Mouse (Mus musculus): ENCODE measurements around the gene Gm49339. TPM values are rescaled to one million over a fixed set of nuclear protein-coding genes. Genes with fewer than 3 reads are reported as not detected.
"Not testable (repeated sequence)": the region's sequence is repeated elsewhere in the genome, so short reads cannot be mapped to it uniquely, and the experiment has no call there.

Gene Gm49339
- total RNA-seq (2012; rRNA removed) (3.4 and 3.8 TPM in 2 replicates), total RNA-seq (2014; rRNA removed) (14.5 and 15.3 TPM in 2 replicates), polyA plus RNA-seq (2012; ENCODE audit: insufficient read length, low read depth) (1.0 and 2.7 TPM in 2 replicates)

- H3K27ac ChIP-seq (ENCODE audit: insufficient read depth, low read depth); H3K9me3 ChIP-seq (replicated peaks; ENCODE audit: low read length); H3K4me1 ChIP-seq (ENCODE audit: control insufficient read depth in 1 of 2, insufficient read depth in 2 of 2); in situ Hi-C loops (cut with MboI; ENCODE audit: low pct_ligation_motif_present, low pct_unique_long_range_greater_than_20kb, low sequenced_read_pairs); H3K27me3 ChIP-seq (replicated peaks); H3K79me2 ChIP-seq (replicated peaks; ENCODE audit: control insufficient read depth, extremely low read depth, insufficient read depth, poor library complexity, severe bottlenecking); H3K4me2 ChIP-seq (ENCODE audit: insufficient read depth, low read depth, poor library complexity, severe bottlenecking); H3K36me3 ChIP-seq (replicated peaks in 1 of 2; ENCODE audit: control insufficient read depth in 1 of 2, insufficient read depth in 1 of 2, low read length in 1 of 2); H3K9ac ChIP-seq (ENCODE audit: insufficient read depth, low read depth); dilution Hi-C loops (cut with MboI; ENCODE audit: extremely low pct_ligation_motif_present, extremely low pct_unique_long_range_greater_than_20kb, low sequenced_read_pairs); DNase-seq (ENCODE audit: extremely low read depth): not testable (repeated sequence)
- peak within 1 kb of the TSS in 1 of 3 experiments; percentile 26 for H3K4me3 ChIP-seq (replicated peaks in 1 of 3; ENCODE audit: low read depth in 2 of 3, low read length in 2 of 3, poor library complexity in 1 of 3)
Observed at GRCm38 (mm10) chr10:51480397-51480796, at the start of gene Gm49339, which contains the start of gene Lilr4b. Gene Gm49339, plus strand, starts transcription at chr10:51480612. Gene Lilr4b, plus strand, starts transcription at chr10:51480632.

- Histone ChIP-seq H3K4me2 (ENCODE audit: insufficient read depth, low read depth, poor library complexity, severe bottlenecking) (no peak overlapping the region), H3K9ac (ENCODE audit: insufficient read depth, low read depth) (no peak overlapping the region), H3K79me2 (replicated peaks; ENCODE audit: control insufficient read depth, extremely low read depth, insufficient read depth, poor library complexity, severe bottlenecking) (no peaks in the 10 kb centered on the region), H3K36me3 (replicated peaks in 1 of 2; ENCODE audit: control insufficient read depth in 1 of 2, insufficient read depth in 1 of 2, low read length in 1 of 2) (no peaks in the 10 kb centered on the region), H3K9me3 (replicated peaks; ENCODE audit: low read length) (no peaks in the 10 kb centered on the region), H3K4me3 (replicated peaks in 1 of 3; ENCODE audit: low read depth in 2 of 3, low read length in 2 of 3, poor library complexity in 1 of 3) (no peak overlapping the region), H3K27ac (ENCODE audit: insufficient read depth, low read depth) (no peak overlapping the region), H3K27me3 (replicated peaks) (no peaks in the 10 kb centered on the region), H3K4me1 (ENCODE audit: control insufficient read depth in 1 of 2, insufficient read depth in 2 of 2) (peaks cover 0 to 20% of the 10 kb centered on the region in 2 experiments; a peak in 1 of 4 replicates)
- in situ Hi-C loops (cut with MboI; ENCODE audit: low pct_ligation_motif_present, low pct_unique_long_range_greater_than_20kb, low sequenced_read_pairs) = no loop called here
- TF ChIP-seq SIN3A (IDR thresholded peaks at IDR 0.05; ENCODE audit: low read length) (no peak), GABPA (IDR thresholded peaks at IDR 0.05; ENCODE audit: insufficient replicate concordance, low read depth, low read length) (no peak)
- DNase-seq (ENCODE audit: extremely low read depth) = no peak
- dilution Hi-C loops (cut with MboI; ENCODE audit: extremely low pct_ligation_motif_present, extremely low pct_unique_long_range_greater_than_20kb, low sequenced_read_pairs) = no loop called here
Observed at GRCm38 (mm10) chr10:51432940-51433339, 47.5 kb upstream of the Gm49339 start.

- in situ Hi-C loops (cut with MboI; ENCODE audit: low pct_ligation_motif_present, low pct_unique_long_range_greater_than_20kb, low sequenced_read_pairs) = no loop called here
Observed at GRCm38 (mm10) chr10:51435684-51436083, 44.7 kb upstream of the Gm49339 start.

GRCm38 (mm10) chr10:51451610-51452009 lies 28.8 kb upstream of the Gm49339 start:
- DNase-seq (ENCODE audit: extremely low read depth) = peak; percentile 24
- TF ChIP-seq MYC (IDR thresholded peaks at IDR 0.05; ENCODE audit: low read depth, low read length) = no peak
- TF ChIP-seq ZC3H11A (IDR thresholded peaks at IDR 0.05; ENCODE audit: low read depth, low read length) = no peak
- no peak for TF ChIP-seq NELFE (IDR thresholded peaks at IDR 0.05; ENCODE audit: low read depth, low read length)
- peak; percentile 25; the same call in 1 of the 2 replicates for TF ChIP-seq USF2 (conservative IDR thresholded peaks at IDR 0.05; ENCODE audit: low read depth, low read length)
- no peak for TF ChIP-seq MAZ (IDR thresholded peaks at IDR 0.05; ENCODE audit: low read depth, low read length)
- TF ChIP-seq JUN (IDR thresholded peaks at IDR 0.05; ENCODE audit: insufficient read depth, low read depth, low read length) = no peak
- TF ChIP-seq USF1 (IDR thresholded peaks at IDR 0.05; ENCODE audit: low read depth, low read length) = peak; percentile 20; the same call in 1 of the 2 replicates
- no peak for TF ChIP-seq CHD2 (IDR thresholded peaks at IDR 0.05; ENCODE audit: low read length)
- no peak for TF ChIP-seq MAFK (IDR thresholded peaks at IDR 0.05; ENCODE audit: insufficient replicate concordance, low read length)
- no peak for TF ChIP-seq MXI1 (IDR thresholded peaks at IDR 0.05; ENCODE audit: low read depth, low read length)
- TF ChIP-seq ELF1 (IDR thresholded peaks at IDR 0.05; ENCODE audit: low read depth, low read length) = no peak
- Histone ChIP-seq H3K9me3 (replicated peaks; ENCODE audit: low read length) (no peaks in the 10 kb centered on the region), H3K4me3 (replicated peaks in 1 of 3; ENCODE audit: low read depth in 2 of 3, low read length in 2 of 3, poor library complexity in 1 of 3) (no peak overlapping the region), H3K9ac (ENCODE audit: insufficient read depth, low read depth) (no peak overlapping the region), H3K79me2 (replicated peaks; ENCODE audit: control insufficient read depth, extremely low read depth, insufficient read depth, poor library complexity, severe bottlenecking) (no peaks in the 10 kb centered on the region), H3K4me2 (ENCODE audit: insufficient read depth, low read depth, poor library complexity, severe bottlenecking) (no peak overlapping the region), H3K4me1 (ENCODE audit: control insufficient read depth in 1 of 2, insufficient read depth in 2 of 2) (peaks cover 12 to 44% of the 10 kb centered on the region in 2 experiments), H3K36me3 (replicated peaks in 1 of 2; ENCODE audit: control insufficient read depth in 1 of 2, insufficient read depth in 1 of 2, low read length in 1 of 2) (peaks cover 0 to 2% of the 10 kb centered on the region in 2 experiments), H3K27ac (ENCODE audit: insufficient read depth, low read depth) (no peak overlapping the region), H3K27me3 (replicated peaks) (no peaks in the 10 kb centered on the region)
- dilution Hi-C loops (cut with MboI; ENCODE audit: extremely low pct_ligation_motif_present, extremely low pct_unique_long_range_greater_than_20kb, low sequenced_read_pairs) (no loop called here), in situ Hi-C loops (cut with MboI; ENCODE audit: low pct_ligation_motif_present, low pct_unique_long_range_greater_than_20kb, low sequenced_read_pairs) (no loop called here)

More at GRCm38 (mm10) chr10:51435684-51436083, 44.7 kb upstream of the Gm49339 start:
- DNase-seq (ENCODE audit: extremely low read depth) = no peak
- H3K4me3 ChIP-seq (replicated peaks in 1 of 3; ENCODE audit: low read depth in 2 of 3, low read length in 2 of 3, poor library complexity in 1 of 3) = no peak overlapping the region
- no peaks in the 10 kb centered on the region for H3K9me3 ChIP-seq (replicated peaks; ENCODE audit: low read length)
- no peak overlapping the region for H3K27ac ChIP-seq (ENCODE audit: insufficient read depth, low read depth)
- H3K9ac ChIP-seq (ENCODE audit: insufficient read depth, low read depth) = no peak overlapping the region
- dilution Hi-C loops (cut with MboI; ENCODE audit: extremely low pct_ligation_motif_present, extremely low pct_unique_long_range_greater_than_20kb, low sequenced_read_pairs) = no loop called here
- no peaks in the 10 kb centered on the region for H3K36me3 ChIP-seq (replicated peaks in 1 of 2; ENCODE audit: control insufficient read depth in 1 of 2, insufficient read depth in 1 of 2, low read length in 1 of 2)
- no peaks in the 10 kb centered on the region for H3K27me3 ChIP-seq (replicated peaks)
- no peak overlapping the region for H3K4me2 ChIP-seq (ENCODE audit: insufficient read depth, low read depth, poor library complexity, severe bottlenecking)
- TF ChIP-seq BHLHE40 (IDR thresholded peaks at IDR 0.05; ENCODE audit: low read depth, low read length) (no peak), MYC (IDR thresholded peaks at IDR 0.05; ENCODE audit: low read depth, low read length) (no peak), GABPA (IDR thresholded peaks at IDR 0.05; ENCODE audit: insufficient replicate concordance, low read depth, low read length) (no peak), SIN3A (IDR thresholded peaks at IDR 0.05; ENCODE audit: low read length) (no peak), MXI1 (IDR thresholded peaks at IDR 0.05; ENCODE audit: low read depth, low read length) (no peak)
- H3K4me1 ChIP-seq (ENCODE audit: control insufficient read depth in 1 of 2, insufficient read depth in 2 of 2) = peaks cover 0 to 20% of the 10 kb centered on the region in 2 experiments; a peak in 1 of 4 replicates
- no peaks in the 10 kb centered on the region for H3K79me2 ChIP-seq (replicated peaks; ENCODE audit: control insufficient read depth, extremely low read depth, insufficient read depth, poor library complexity, severe bottlenecking)
